Mouse (Mus musculus) MN1 (cell line): ENCODE results near the gene Odc1.

Experiments
- DNase-seq: peaks from one replicate; pipeline ENCODE4 v3.0.0-alpha.2; 2016; ENCODE audit warnings: low spot score

The Odc1 gene

DNA sequence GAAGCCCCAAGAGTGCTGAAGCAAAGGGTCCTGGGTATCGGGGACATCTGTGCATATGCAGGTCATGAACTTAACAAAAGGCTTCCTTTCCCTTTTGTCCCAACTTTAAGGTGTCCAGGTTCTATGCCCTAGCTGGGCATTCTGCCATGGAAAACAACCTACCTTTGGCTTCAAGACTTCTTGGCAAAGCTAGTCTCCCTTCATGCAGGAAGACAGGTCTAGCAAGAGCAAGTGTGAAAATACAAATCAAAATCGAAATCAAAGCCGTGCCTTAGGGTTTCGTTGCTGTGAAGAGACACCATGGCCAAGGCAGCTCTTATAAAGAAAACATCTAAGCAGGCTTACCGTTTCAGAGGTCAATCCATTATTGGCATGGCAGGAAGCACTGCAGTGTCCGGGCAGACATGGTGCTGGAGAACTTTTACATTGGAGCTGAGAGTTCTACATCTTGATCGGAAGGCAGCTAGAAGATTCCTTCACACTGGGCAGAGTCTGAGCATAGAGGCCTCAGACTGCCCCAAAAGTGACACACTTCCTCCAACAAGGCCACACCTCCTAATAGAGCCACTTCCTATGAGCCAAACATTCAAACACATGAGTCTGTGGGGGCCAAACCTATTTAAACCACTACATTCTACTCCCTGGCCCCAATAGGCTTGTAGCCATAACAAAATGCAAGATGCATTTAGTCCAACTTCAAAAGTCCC is 44.5 kb downstream of the Odc1 start:
- DNase-seq: no peak

DNA sequence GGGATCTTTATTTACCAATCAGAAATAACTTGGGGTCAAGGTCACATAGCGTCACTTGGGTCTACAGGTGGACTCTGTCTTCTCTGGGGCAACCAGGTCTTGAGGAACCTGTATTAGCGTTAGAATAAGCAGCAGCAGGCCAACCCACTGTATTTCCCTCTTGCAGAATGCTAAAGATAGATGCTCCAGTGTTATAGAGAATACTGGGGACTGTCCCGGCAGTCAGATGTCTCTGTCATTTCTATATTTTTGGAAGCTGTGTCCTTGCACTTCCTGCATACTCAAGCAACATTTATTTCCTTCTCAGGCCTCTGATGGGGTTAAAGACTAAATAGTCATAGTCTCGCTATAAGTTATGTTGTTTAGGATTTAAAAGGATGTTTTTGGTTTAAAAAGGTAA is 46.7 kb downstream of the Odc1 start:
- DNase-seq: no peak

- no peak for DNase-seq
Observed at GRCm38 (mm10) chr12:17593956-17594355, 49.4 kb downstream of the Odc1 start.

DNA sequence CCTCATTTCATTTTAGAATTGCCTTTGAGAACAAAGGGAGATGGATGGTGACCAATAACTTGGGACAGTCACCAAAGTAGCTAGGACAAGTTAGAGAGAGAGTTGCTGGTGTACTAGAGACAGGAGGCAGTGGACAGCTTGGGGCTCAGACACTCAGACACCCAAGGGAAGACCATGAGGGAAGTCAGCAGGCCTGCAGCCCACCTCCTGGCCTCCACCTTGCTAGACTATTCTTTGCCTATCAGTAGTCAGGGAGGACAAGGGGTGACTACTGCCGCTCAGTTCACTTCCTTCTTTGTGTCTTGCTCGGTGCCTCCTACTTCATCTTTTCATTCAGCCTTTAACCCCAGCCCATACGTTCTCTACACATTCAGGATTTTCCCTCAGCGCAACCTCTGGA is 50.1 kb downstream of the Odc1 start:
- no peak for DNase-seq

- no peak for DNase-seq
Observed at GRCm38 (mm10) chr12:17595166-17595565, 50.6 kb downstream of the Odc1 start.
